Mouse (Mus musculus) C2C12 (cell line): ENCODE data around the gene Marcks. TPM values are rescaled to one million over a fixed set of nuclear protein-coding genes. Genes with fewer than 3 reads are reported as not detected.
"Not testable (repeated sequence)": the region's sequence is repeated elsewhere in the genome, so short reads cannot be mapped to it uniquely, and the experiment has no call there.

Experiments used
- H3K27me3 ChIP-seq: one replicate; pipeline ENCODE4 v1.6.1; 2011; ENCODE audit not compliant: control insufficient read depth, insufficient read depth, insufficient read length
- H3K36me3 ChIP-seq: one replicate; pipeline ENCODE4 v1.6.1; 2011; ENCODE audit not compliant: control insufficient read depth, insufficient read depth
- H3K4me3 ChIP-seq: one replicate; pipeline ENCODE4 v1.5.1; 2011; ENCODE audit warnings: mild to moderate bottlenecking, control low read depth; ENCODE audit not compliant: poor library complexity, insufficient read depth, severe bottlenecking
- H3K79me2 ChIP-seq: one replicate; pipeline ENCODE4 v1.6.1; 2011; ENCODE audit not compliant: control insufficient read depth, insufficient read depth
- H3K79me3 ChIP-seq: one replicate; pipeline ENCODE4 v1.6.1; 2011; ENCODE audit warnings: low read depth, control low read depth
- H3ac ChIP-seq: one replicate; pipeline ENCODE3; 2011; ENCODE audit warnings: low read depth; ENCODE audit not compliant: control insufficient read depth, insufficient read length
- CEBPB ChIP-seq: IDR thresholded peaks from one replicate; pipeline ENCODE4 v1.6.1; 2011; ENCODE audit warnings: low read depth, mild to moderate bottlenecking, control low read depth, moderate library complexity
- CTCF ChIP-seq: IDR thresholded peaks from one replicate; pipeline ENCODE4 v1.5.1; 2011; ENCODE audit not compliant: control insufficient read depth, insufficient read depth, insufficient read length
- FOSL1 ChIP-seq: IDR thresholded peaks from one replicate; pipeline ENCODE4 v1.8.0; 2011; ENCODE audit warnings: mild to moderate bottlenecking, low read length; ENCODE audit not compliant: poor library complexity, insufficient read depth, severe bottlenecking
- MAX ChIP-seq: IDR thresholded peaks from one replicate; pipeline ENCODE4 v1.6.1; 2011; ENCODE audit warnings: mild to moderate bottlenecking, control low read depth
- MYOD1 ChIP-seq: IDR thresholded peaks from one replicate; pipeline ENCODE4 v1.6.1; 2011; ENCODE audit warnings: low read depth; ENCODE audit not compliant: control insufficient read depth, insufficient read length
- MYOG ChIP-seq: IDR thresholded peaks from one replicate; pipeline ENCODE4 v1.6.1; 2011; ENCODE audit not compliant: control insufficient read depth, insufficient read length; ENCODE audit errors: extremely low read depth
- USF1 ChIP-seq: IDR thresholded peaks from one replicate; pipeline ENCODE4 v1.6.1; 2011; ENCODE audit warnings: low read depth, mild to moderate bottlenecking, control low read depth, moderate library complexity
- polyA plus RNA-seq: library from polyadenylated mRNA; unstranded; fragments of >200 nt; fragmentation: generic; extraction: Trizol; gene quantifications from one replicate; pipeline ENCODE4 v1.2.1, GENCODE M21; 2012; ENCODE audit warnings: missing spikeins

Marcks gene
- polyA plus RNA-seq, 1 experiment: 26.6 TPM

- Histone ChIP-seq H3K27me3 (no peaks in the 10 kb centered on the region), H3K4me3 (no peak overlapping the region), H3K36me3 (no peaks in the 10 kb centered on the region), H3K79me2 (no peaks in the 10 kb centered on the region), H3K79me3 (no peaks in the 10 kb centered on the region), H3ac (no peak overlapping the region)
- TF ChIP-seq CTCF (no peak), USF1 (no peak), MAX (no peak), FOSL1 (no peak), MYOG (no peak), MYOD1 (no peak), CEBPB (no peak)
Observed at GRCm38 (mm10) chr10:37095803-37096202, 42.9 kb downstream of the Marcks start.

GRCm38 (mm10) chr10:37093306-37093705, 45.4 kb downstream of the Marcks start:
- Histone ChIP-seq H3K79me2 (no peaks in the 10 kb centered on the region), H3K4me3 (no peak overlapping the region), H3ac (no peak overlapping the region), H3K79me3 (no peaks in the 10 kb centered on the region), H3K27me3 (no peaks in the 10 kb centered on the region), H3K36me3 (no peaks in the 10 kb centered on the region)
- TF ChIP-seq MYOG: no peak
- TF ChIP-seq FOSL1: no peak
- TF ChIP-seq MYOD1: no peak
- no peak for TF ChIP-seq CEBPB
- no peak for TF ChIP-seq CTCF
- no peak for TF ChIP-seq MAX
- TF ChIP-seq USF1: no peak

- TF ChIP-seq FOSL1 (no peak), CTCF (no peak), MAX (no peak), CEBPB (no peak), USF1 (no peak), MYOD1 (no peak), MYOG (no peak)
- Histone ChIP-seq H3K27me3 (no peaks in the 10 kb centered on the region), H3K79me2 (no peaks in the 10 kb centered on the region), H3ac (no peak overlapping the region), H3K79me3 (no peaks in the 10 kb centered on the region), H3K36me3 (no peaks in the 10 kb centered on the region), H3K4me3 (no peak overlapping the region)
Observed at GRCm38 (mm10) chr10:37090411-37090810, 48.3 kb downstream of the Marcks start.

- H3K36me3 ChIP-seq, H3K79me3 ChIP-seq, H3K27me3 ChIP-seq, H3K4me3 ChIP-seq, H3ac ChIP-seq, H3K79me2 ChIP-seq: not testable (repeated sequence)
Observed at GRCm38 (mm10) chr10:37084071-37084470, 54.6 kb downstream of the Marcks start.

Other genes with a start within 250 kb of the Marcks start
- gene Hdac2, start 164.4 kb downstream of the Marcks start, polyA plus RNA-seq: 62.9 TPM